Mouse (Mus musculus): ENCODE results near the gene Rap2c.

Rap2c gene

GRCm38 (mm10) chrX:51000791-51001190 lies 17.0 kb downstream of the Rap2c start:
- Histone ChIP-seq H3K27me3 (ENCODE audit: control insufficient read depth, insufficient read depth, low read length, poor library complexity, severe bottlenecking) (no peaks in the 10 kb centered on the region), H3K36me3 (ENCODE audit: control insufficient read depth, insufficient read depth, low read length, poor library complexity, severe bottlenecking) (no peaks in the 10 kb centered on the region)
- DNase-seq (ENCODE audit: low read depth, low spot score) = no peak

DNA sequence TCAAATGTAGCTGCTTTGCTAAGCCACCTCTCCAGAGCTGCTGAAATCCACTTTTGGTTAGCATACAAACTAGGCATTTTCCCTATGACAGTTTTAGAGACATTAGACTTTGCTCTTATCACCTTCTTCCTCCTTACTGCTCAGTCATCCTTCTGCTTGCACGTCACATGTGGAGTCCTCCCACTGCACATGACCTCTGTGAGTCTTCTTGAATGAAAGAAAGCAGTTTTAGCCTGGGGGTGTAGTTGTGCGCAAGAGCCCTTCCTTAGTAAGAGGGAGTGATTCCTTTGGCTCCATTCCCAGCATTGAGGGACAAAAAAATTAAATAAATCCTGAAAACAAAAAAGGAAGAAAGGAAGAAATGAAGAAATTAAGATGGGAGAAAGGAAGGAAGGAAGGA lies 22.5 kb downstream of the Rap2c start:
- DNase-seq (ENCODE audit: low read depth, low spot score) = no peak
- H3K36me3 ChIP-seq (ENCODE audit: control insufficient read depth, insufficient read depth, low read length, poor library complexity, severe bottlenecking) = no peaks in the 10 kb centered on the region
- H3K27me3 ChIP-seq (ENCODE audit: control insufficient read depth, insufficient read depth, low read length, poor library complexity, severe bottlenecking) = no peaks in the 10 kb centered on the region

- no peaks in the 10 kb centered on the region for H3K27me3 ChIP-seq (ENCODE audit: control insufficient read depth, insufficient read depth, low read length, poor library complexity, severe bottlenecking)
- no peak for DNase-seq (ENCODE audit: low read depth, low spot score)
- no peaks in the 10 kb centered on the region for H3K36me3 ChIP-seq (ENCODE audit: control insufficient read depth, insufficient read depth, low read length, poor library complexity, severe bottlenecking)
Measured at GRCm38 (mm10) chrX:50991324-50991723, 26.5 kb downstream of the Rap2c start.

- no peaks in the 10 kb centered on the region for H3K36me3 ChIP-seq (ENCODE audit: control insufficient read depth, insufficient read depth, low read length, poor library complexity, severe bottlenecking)
- DNase-seq (ENCODE audit: low read depth, low spot score) = no peak
- H3K27me3 ChIP-seq (ENCODE audit: control insufficient read depth, insufficient read depth, low read length, poor library complexity, severe bottlenecking) = no peaks in the 10 kb centered on the region
Measured at GRCm38 (mm10) chrX:50989940-50990339, 27.9 kb downstream of the Rap2c start.

DNA sequence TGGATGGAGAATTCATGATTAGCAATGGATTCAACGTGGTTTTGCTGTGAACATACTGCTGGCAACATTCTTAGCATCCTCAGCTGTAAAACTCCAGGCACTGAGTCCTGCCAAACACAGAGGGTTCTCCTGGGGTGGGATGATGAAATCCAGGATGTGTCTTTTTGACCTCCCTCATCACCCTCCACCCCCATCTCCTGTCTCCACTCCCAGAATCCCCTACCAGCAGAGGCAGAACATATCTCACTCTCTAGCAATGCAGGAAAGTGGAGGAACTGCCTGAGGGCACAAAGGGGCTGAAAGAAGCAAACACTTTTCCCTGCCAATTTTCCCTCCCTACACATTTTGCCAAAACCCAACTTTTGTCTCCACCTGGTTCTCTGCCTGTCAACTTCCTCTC lies 29.2 kb downstream of the Rap2c start:
- no peaks in the 10 kb centered on the region for H3K36me3 ChIP-seq (ENCODE audit: control insufficient read depth, insufficient read depth, low read length, poor library complexity, severe bottlenecking)
- DNase-seq (ENCODE audit: low read depth, low spot score) = no peak
- no peaks in the 10 kb centered on the region for H3K27me3 ChIP-seq (ENCODE audit: control insufficient read depth, insufficient read depth, low read length, poor library complexity, severe bottlenecking)

DNA sequence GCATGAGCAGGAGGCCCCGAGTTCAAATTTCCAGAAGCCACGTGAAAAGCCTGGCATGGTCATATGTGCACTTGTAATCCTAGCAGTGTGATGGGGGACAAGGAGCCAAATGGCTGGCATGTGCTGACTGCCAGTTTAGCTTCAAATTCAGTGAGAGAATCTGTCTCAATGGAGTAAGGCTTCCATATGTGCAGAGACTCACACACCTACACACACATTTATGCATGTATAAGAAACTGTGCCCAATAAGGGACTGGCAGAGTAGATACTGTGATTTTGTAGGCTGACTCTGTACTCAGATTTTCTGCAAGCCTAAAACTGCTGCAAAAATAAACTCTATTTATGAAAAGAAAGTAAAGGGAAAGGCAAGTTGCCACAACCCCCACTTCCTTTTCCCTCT lies 39.4 kb downstream of the Rap2c start:
- no peak for DNase-seq (ENCODE audit: low read depth, low spot score)
- H3K36me3 ChIP-seq (ENCODE audit: control insufficient read depth, insufficient read depth, low read length, poor library complexity, severe bottlenecking) = no peaks in the 10 kb centered on the region
- no peaks in the 10 kb centered on the region for H3K27me3 ChIP-seq (ENCODE audit: control insufficient read depth, insufficient read depth, low read length, poor library complexity, severe bottlenecking)

GRCm38 (mm10) chrX:50972145-50972544 lies 45.7 kb downstream of the Rap2c start:
- Histone ChIP-seq H3K27me3 (ENCODE audit: control insufficient read depth, insufficient read depth, low read length, poor library complexity, severe bottlenecking) (no peaks in the 10 kb centered on the region), H3K36me3 (ENCODE audit: control insufficient read depth, insufficient read depth, low read length, poor library complexity, severe bottlenecking) (no peaks in the 10 kb centered on the region)
- DNase-seq (ENCODE audit: low read depth, low spot score) = no peak

DNA sequence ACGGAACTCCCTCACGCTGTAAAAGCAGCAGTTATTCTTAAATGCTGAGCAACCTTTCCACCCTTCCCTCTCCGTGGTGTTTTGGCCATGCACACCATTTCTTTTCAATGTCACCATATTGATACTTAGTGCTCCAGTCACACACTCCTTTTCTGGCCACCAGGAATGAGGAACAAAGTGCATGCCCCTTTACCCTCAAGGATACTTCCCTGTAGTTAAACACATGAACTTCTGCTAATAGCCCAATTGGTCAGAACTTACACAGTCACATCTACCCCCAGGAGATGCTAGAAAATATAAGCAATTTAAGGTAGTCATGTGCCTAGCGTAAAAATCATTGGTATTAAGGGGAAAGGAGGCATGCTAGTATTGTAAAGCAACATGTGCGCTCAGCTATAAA lies 47.9 kb downstream of the Rap2c start:
- Histone ChIP-seq H3K36me3 (ENCODE audit: control insufficient read depth, insufficient read depth, low read length, poor library complexity, severe bottlenecking) (no peaks in the 10 kb centered on the region), H3K27me3 (ENCODE audit: control insufficient read depth, insufficient read depth, low read length, poor library complexity, severe bottlenecking) (no peaks in the 10 kb centered on the region)
- DNase-seq (ENCODE audit: low read depth, low spot score) = no peak

DNA sequence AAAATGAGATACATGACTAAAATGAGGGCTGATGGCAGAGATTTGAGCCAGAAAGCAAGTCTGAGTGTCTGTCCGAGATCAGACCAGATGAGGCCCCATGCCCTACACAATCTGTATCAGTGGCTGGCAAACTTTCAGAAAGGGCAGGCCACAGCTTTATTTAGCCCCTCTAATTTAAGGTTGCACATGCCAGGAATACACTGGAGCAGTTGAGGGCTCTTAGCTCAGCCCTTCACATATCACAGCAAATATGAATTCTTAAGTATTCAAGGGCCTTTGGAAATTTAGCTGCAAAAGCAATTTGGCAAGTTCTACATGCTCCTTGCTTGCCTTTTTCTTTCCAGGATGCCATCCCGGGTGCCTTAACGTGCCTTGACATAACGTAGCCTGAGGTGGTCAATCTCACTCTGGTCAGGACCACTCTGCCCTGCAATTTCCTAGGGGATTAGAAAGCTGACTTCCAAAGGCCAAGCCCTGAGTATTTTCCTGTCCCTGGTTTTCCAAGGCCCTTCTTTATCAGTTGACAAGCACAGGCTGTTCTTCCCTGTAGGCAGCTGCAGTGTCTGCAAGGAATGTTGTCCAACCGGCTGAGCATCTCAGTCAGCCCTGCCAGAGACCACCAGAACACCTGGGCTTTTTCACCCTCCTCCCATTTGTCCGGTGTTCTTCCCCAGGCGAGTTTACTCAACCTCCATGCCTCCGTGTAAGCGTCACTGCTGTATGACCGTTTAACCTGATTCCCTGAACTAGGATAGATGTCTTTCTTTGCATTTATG lies 49.5 kb downstream of the Rap2c start:
- DNase-seq (ENCODE audit: low read depth, low spot score) = no peak
- H3K36me3 ChIP-seq (ENCODE audit: control insufficient read depth, insufficient read depth, low read length, poor library complexity, severe bottlenecking) = no peaks in the 10 kb centered on the region
- H3K27me3 ChIP-seq (ENCODE audit: control insufficient read depth, insufficient read depth, low read length, poor library complexity, severe bottlenecking) = no peaks in the 10 kb centered on the region

- DNase-seq (ENCODE audit: low read depth, low spot score) = no peak
- Histone ChIP-seq H3K27me3 (ENCODE audit: control insufficient read depth, insufficient read depth, low read length, poor library complexity, severe bottlenecking) (no peaks in the 10 kb centered on the region), H3K36me3 (ENCODE audit: control insufficient read depth, insufficient read depth, low read length, poor library complexity, severe bottlenecking) (no peaks in the 10 kb centered on the region)
Measured at GRCm38 (mm10) chrX:50965157-50965556, 52.7 kb downstream of the Rap2c start.

DNA sequence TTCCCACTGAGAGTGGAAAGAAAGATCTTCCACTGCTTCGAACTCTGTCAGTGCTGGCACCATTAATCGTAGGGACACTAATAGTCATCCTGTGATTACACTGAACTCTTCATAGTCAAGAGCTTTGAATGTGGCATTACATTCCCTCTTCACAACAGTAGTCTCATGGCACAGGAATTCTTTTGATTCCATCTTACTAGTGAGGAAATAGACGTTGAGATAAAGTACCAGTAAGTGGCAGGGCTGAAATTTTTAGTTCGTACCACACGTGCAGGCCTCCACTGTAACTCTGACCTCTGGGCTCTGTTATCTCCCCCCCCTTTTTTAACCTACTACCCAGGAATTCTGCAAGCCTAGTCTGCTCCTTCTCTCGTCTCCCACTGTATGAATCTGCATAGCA lies 54.9 kb downstream of the Rap2c start:
- H3K27me3 ChIP-seq (ENCODE audit: control insufficient read depth, insufficient read depth, low read length, poor library complexity, severe bottlenecking) = no peaks in the 10 kb centered on the region

More for the DNA sequence above, 54.9 kb downstream of the Rap2c start:
- DNase-seq (ENCODE audit: low read depth, low spot score) = no peak
- H3K36me3 ChIP-seq (ENCODE audit: control insufficient read depth, insufficient read depth, low read length, poor library complexity, severe bottlenecking) = no peaks in the 10 kb centered on the region
